Mouse (Mus musculus): ENCODE measurements around the gene Lamb1.

DNA sequence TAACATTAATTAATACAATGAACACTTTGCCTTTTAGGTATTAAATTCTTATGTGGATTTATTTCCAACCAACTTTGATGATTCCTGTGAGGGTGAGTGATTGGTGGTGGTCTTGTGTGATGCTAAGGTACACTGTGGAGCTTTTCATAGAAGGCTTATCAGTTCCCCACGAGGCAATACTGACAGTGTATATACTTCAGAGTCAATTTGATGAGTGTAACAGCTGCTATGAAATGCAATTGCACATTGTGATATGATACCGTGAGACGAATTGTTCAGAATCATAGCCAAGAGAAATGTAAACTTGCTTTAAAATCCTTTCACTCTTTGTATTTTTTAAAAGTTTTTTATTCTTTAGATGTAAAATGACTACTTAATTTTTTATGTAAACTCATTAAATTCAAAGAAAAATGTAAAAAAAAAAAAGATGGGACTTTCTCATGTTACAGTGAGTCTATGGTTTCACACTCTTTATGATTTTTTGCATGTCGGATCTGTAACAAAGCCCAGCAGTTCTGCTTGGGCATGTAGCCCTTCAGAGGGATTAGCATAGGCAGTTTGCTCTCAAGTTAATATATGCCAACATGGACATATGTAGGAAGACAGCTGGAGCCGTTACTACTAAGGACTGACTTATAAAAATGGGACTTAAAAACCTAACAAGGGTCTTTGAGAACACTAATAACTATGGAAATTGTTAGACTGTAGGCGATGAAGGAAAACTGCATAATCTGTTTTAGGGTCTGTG lies 23.3 kb upstream of the Lamb1 start:
- TF ChIP-seq KAT2A (IDR thresholded peaks at IDR 0.05; ENCODE audit: insufficient replicate concordance, low read length) (no peak), ZNF384 (IDR thresholded peaks at IDR 0.05; ENCODE audit: low read depth, low read length) (no peak)
